Mouse (Mus musculus) spleen, embryonic (tissue): Measurements from ENCODE around the gene Stam.
"Not testable (repeated sequence)": the region's sequence is repeated elsewhere in the genome, so short reads cannot be mapped to it uniquely, and the experiment has no call there.

ENCODE experiments used
- CTCF ChIA-PET: fragments of 350-600 bp; sonication (Branson Sonifier 250); formaldehyde crosslinking; loops from one replicate; lab custom pipeline; 2022; lab: Charles Lee

Gene Stam

GRCm38 (mm10) chr2:14190684-14191083 is 116.8 kb downstream of the Stam start:
- CTCF ChIA-PET = no interaction called here

- CTCF ChIA-PET = no interaction called here
Observed at GRCm38 (mm10) chr2:14191601-14192000, 117.7 kb downstream of the Stam start.

- CTCF ChIA-PET = no interaction called here
Observed at GRCm38 (mm10) chr2:14192046-14192445, 118.1 kb downstream of the Stam start.

- CTCF ChIA-PET = not testable (repeated sequence)
Observed at GRCm38 (mm10) chr2:14198325-14198903, 124.5 kb downstream of the Stam start.
